Mouse (Mus musculus) ovary, postnatal 10 days (tissue): ENCODE results near the gene Slc35c1.

Experiments
- DNase-seq: peaks from one replicate; pipeline ENCODE4 v3.0.0; 2022; ENCODE audit warnings: low spot score

Slc35c1 gene

DNA sequence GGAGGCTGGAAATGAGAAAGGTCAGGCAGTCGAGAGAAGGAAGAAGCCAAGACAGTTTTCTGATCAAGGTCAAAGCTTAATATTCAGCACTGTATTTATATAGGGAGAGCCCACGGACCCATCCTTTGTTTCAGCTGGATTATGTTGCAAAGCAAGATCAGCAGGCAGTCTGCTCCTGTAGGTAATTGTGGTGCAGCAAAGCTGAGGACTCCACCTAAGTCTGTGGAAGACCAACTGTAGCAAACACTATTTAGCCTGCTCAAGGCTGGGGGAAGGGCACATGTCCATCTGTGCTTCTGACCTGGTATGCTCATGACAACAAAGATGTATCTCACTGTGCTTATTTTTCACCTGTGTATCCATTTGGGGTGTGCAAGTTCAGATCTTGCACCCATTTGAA is 15.4 kb upstream of the Slc35c1 start:
- no peak for DNase-seq

DNA sequence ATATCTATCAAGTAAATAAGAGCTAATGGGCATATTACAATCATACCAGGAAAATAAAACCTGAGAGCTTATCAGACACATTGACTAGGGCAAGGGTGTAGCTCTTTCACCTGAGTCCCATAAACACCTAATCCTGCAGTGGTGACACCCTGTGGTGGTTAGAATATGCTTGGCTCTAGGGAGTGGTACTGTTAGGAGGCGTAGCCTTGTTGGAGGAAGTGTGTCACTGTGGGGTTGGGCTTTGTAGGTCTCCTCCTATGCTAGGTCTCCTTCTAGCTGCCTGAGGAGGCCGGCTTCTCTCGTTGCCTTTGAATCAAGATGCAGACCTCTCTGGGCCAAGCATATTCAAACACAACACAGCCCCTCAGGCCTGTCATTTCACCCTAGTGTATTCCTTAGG is 14.6 kb upstream of the Slc35c1 start:
- no peak for DNase-seq

DNA sequence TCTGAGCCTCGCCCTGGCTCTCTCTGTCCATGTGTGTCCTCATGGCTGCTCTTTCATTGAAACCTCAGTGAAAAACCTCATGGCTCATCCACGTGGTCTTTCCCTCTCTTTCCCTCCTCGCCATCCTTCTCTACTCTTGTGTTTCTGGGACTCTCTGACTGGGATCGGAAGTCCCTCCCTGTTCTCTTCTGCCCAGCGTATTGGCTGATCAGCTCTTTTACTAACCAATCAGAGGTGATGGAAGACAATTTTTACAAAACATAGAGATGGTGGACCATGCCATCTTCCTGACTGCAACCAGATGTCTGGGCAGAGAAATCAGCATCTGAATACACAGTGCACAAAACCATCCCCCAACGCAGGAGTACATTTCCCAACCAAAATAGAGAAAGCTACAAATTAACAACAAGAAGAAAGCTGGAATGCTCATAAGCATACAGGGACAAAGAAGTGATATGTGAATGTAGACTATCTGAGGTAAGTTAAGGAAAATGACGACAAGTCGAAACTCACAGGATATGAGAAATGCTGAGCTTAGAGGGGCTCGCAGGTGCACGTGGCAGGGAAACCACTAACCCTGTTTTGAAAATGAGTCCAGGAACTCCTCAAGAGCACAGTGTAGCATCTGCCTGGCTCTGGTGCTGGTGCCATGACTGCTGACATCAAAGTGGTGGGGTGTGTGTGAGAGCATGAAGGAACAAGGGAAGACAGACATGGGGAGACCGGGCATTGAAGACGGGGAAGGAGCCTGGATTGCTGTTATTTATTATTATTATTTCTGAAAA is 11.7 kb upstream of the Slc35c1 start:
- no peak for DNase-seq

DNA sequence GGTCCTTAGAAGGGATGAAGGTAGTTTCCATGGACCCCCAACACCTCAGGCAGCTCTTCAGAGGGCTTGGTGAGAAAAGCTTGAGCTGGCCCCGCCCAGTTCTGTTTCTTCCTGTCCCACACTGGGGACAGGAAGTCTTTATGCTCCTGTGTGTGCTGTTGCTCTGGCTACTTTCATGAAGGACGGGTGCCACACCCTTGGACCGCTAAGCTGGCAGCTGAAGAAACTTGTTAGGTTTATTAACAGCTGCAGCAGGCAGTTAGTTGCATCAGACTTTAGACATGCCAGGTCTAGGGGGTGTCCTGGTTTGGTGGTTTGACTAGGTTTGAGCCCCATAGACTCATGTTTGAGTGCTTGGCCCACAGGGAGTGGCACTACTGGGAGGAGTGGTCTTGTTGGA is 4.4 kb upstream of the Slc35c1 start:
- DNase-seq, result no peak

DNA sequence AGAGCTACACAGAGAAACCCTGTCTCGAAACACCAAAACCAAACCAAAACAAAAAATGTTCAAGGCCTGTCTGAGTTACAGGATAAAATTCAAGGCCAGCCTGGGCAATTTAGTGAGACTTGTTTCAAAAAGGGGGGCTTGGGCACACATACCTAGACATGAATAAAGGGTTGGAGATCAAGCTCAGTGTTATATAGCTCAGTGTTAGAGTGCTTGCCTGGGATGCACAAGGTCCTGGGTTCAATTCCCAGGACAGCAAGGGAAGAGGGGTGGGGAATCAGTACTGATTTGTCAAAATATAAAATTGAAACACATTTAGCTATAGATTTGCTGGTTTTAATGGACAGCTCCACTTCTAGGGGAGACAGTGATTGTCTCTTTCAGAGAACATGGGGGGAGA is 877 bp upstream of the Slc35c1 start:
- no peak for DNase-seq

DNA sequence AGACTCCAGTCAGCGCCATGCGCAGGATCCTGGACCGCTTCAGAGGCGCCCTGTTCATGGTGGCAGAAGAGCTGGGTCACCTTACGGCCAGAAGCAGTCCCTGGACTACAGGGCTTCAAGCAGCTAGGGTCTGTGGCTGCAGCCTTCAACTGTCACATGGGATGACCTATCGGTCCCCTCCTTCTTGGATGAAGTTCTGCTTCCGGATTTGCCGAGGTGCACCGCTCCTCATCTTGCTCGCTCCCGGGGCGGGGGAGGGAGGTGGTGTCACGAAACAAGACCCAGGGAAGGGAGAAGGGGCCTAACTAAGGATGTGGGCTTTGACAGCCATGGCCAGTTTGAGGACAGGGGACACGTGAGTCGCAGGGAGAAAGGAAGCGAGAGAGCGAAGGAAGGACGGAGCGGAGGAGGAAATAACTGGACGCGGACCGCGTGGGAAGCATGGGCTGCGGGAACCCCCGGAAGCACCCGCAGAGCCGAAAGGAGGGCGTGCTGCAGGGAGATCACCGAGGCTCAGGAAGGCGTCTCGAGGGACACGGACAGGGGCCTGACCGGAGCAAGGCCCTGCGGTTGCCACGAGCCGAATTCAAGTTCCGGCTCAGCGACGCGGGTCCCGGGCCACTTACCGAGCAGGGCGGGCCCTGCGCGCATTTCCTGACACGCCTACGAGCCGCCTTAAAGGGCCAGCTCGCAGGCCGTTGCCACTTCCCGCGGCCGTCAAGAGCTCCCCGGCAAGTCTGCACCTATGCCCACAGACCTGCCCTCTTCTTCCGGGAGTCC is 1.0 kb downstream of the Slc35c1 start:
- peak; percentile 48 for DNase-seq

DNA sequence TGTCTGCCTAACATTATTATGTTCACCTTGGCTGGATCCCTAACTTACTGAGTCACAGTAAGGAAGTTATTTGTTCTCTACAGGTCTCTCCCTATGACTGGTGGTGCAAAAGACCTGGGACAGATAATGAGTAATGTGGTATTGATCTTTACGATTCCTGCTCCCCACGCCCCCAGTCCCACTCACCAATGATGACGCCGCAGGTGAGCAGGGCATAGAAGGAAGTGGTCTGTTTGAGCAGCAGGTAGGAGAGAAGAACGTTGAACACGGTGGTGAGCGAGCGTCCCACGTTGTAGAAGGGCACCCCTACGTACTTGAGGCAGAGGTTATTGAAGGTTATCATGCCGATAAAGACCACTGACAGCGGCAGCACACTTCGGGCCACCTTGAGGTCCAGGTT is 1.9 kb downstream of the Slc35c1 start:
- DNase-seq, result no peak

DNA sequence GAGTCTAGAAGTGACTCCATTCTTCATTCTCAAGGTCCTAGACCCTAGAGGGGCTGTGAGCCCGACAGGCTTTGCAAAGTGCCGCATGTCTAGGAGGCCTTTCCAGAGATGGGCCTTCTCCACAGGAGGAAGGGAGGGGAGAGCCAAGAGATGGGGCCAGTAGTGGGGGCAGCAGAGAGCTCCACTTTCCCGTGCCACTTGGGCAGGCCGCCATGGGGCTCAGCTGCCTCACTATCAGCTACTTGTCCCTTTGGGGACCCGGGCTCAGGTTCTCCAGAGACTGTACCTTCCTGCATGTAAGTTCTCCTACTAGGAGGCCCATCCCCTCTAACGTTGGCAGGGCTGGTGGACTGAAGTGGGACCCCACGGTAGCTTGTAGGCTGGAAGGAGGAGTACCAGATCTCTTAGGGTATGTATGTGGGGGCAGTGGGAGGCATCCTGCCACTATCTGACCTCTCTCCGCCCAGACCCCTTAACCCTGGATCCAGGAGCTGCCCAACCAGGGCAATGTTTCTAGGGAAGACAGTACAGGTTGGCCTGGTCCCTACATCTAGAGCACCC is 3.3 kb downstream of the Slc35c1 start:
- no peak for DNase-seq

DNA sequence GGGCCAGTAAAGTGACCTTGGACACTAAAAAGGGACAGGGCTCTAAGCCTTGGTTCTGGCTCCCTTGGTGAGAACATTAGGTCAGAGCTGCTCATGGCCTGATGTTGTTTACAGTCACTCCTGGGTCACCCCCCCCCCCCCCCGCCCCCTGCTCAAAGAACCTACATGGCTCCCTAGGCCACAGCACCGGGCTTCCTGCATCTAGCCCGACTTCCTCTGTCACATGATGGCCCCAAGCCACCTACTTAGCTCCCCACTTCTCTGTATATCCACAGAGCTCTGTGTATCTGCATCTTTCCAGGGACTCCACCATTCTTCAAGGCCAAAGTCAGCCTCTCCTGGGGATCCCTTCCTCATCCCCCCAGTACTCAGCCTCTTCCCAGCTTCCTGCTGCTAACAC is 4.6 kb downstream of the Slc35c1 start:
- no peak for DNase-seq

DNA sequence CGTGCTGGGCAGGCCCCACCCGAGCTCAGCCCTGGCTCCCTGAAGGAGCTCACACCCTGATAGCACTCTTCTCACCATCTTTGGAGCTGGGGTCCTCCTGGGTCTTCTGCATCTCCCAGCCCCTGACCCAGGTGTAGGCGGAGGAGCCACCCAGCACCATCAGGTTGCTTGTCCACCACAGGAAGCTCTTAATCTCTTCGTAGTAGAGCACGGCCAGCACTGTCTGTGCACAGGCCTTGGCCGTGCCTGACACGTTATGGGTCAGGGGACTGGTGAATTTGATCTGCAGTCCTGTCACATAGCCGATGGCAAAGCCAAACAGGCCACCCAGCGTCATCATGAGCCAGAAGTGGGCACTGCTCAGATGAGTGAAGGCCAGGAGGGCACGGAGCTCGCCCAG is 6.2 kb downstream of the Slc35c1 start:
- DNase-seq, result no peak

DNA sequence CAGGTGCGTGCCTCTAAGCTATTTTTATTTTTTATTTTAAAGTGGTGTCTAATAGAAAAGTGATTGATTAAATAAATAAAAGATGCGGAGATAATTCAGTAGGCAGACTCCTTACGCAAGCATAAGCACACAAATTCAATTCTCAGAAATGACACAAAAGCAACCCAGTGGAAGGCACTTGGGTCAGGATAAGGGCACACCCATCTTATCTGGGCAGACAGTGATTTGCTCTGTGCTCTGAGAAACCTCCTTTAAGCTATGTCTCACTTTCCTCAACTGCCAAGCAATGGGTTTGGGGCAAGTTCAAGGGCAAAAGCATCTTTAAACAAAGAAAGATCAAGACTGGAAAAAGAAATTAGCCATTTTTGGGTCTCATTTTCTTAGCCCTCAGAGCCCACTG is 9.2 kb downstream of the Slc35c1 start:
- no peak for DNase-seq

DNA sequence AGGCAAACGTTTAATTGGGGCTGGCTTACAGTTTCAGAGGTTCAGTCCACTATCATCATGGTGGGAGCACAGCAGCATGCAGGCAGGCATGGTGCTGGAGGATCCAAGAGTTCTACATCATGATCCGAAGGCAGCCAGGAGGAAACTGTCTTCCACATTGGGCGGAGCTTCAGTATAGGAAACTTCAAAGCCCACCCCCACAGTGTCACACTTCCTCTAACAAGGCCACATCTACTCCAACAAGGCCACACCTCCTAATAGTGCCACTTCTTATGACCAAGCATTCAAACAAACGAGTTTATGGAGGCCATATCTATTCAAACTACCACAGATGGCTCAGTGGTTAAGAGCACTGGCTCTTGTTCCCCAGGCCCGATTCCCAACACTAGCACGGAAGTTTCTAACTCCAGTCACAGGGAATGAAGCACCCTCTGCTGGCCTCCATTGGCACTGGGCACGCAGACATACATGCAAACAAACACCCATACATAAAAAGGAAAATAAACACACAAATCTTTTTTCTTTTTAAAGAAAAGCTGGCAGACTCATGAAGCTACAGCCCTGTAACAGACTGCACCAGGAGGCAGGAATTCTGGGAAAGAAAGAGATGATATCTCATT is 13.1 kb downstream of the Slc35c1 start:
- no peak for DNase-seq

DNA sequence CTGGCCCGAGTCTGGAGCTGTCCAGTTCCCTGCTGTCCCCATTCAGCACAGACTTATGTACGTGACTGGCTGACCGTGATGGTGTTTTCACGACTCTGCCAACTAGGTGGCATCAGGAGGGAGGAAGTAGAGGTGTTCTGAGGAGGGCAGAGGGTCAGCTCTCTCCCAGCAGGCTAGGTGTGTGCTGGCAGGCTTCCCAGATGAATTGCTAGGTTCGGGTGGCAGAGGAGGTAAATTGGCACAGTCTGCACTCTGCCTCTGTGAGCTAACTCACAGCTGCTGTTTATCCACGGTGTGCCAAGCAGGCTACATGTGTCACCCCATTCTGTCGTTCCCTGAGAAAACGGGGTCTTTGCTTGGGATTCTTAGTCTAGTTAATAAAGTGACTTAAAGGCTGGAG is 13.7 kb downstream of the Slc35c1 start:
- no peak for DNase-seq

DNA sequence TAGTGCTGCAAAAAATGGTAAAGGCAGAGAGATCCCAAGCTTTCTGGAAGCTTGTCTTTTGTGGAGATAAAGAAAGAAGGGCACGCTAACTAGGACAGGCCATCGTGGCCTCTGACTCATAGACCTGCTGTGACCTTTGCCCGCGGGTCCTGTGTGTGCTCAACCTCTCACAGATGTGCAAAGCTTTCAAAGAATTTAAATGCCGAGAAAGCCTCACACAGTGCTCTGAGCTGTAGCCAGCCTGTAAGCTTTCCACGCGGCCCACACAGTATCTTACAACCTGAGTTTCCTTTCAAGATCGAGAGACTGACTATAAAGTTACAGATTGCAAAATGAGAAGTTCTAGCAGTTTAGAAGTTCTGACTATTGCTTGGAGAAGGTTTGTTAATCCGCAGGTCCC is 14.4 kb downstream of the Slc35c1 start:
- DNase-seq, result no peak

DNA sequence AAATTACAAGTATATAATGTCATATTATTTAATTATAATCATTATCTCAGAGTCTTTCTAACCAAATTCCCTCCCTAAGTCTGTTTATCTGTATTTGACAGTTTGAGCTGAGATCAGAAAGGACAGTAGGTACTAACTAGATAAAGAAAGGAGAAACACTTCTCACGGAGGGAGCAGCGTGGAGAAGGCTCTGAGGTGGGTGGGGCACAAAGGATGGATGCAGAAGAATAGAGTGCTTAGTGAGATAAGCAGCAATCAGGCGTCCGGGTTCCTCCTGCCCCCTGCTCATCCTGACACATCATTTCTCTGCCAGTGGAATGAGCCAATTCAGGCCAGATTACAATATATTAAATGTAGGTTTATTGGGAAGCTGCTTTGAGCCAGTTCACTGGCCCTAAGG is 16.0 kb downstream of the Slc35c1 start:
- no peak for DNase-seq

DNA sequence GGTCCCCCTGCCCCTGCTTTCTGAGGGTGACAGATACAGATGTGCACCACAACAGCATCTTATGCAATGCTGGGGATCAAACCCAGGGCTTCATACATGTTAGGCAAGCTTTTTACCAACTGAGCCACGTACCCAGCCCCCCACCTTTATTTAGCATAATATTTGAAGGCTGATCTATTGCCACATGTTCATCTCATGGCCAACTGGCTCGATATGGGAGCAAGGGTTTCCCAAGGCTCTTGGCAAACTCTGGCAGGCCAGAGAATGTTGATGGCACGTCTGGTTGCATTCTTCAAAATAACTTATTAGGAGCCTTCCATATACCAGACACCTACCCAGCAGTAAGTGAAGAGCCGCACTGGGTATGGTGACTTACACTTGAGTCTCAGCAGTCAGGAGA is 17.0 kb downstream of the Slc35c1 start:
- DNase-seq, result no peak

DNA sequence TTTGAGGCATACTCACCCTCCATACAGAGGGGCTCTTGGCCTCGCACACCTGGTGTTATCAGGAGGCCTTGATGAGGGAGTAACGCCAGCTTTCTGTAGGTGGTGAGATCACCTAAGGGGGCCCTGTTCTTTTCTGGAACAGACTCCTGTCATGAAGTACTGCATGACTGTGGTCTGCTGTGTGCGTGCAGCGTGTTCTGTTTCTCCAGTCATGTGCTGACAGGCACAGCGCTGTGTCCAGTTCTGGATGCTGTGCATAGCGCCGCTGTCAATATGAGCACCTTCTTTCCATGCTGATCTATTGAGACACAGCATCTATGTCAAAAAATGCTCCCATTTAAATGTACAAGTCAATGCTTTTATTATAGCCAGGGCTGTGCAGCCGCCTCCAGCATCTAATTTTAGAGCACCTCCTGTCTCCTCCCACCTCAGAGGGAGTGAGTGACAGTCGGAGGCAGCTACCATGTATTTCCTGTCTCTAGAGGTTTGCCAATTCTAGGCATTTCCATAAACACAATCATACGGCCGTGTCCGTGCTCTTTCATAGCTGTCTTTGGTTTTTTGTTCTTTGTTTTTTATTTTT is 17.8 kb downstream of the Slc35c1 start:
- DNase-seq, result no peak

DNA sequence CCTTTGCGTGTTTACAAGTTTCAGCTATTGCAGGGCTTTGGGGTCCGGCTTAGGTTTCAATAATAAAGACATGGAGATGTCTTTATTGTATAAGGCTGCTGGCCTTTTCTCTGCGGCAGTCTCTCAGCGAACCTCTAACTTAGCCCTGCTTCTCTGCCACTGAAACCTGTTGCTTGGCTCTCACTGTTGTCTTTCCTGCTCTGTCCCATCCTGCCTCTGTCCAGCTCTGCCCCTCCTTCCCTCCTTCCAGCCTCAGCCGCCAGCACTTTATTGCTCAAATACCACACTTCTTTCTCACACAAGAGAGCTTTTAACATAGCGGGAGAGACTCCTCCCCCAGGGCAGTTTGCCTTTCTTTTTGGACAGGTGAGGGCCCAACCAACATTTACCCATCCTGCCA is 19.9 kb downstream of the Slc35c1 start:
- no peak for DNase-seq

DNA sequence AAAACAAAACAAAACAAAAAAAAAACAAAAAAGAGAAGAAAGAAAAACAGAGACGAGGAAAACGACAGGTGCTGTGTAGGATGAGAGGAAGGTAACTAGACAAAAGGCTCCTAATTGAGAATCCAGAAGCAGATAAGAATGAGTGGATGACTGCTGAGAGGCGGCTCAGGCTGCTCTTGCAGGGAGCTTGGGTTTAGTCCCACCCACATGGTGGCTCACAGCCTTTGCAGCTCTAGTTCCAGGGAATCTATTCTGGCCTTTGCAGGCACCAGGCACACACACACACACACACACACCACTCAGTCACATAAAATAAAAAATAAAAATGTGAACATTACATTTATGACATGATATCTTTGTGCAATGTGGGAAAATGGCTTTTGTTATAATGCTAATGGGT is 21.8 kb downstream of the Slc35c1 start:
- no peak for DNase-seq

DNA sequence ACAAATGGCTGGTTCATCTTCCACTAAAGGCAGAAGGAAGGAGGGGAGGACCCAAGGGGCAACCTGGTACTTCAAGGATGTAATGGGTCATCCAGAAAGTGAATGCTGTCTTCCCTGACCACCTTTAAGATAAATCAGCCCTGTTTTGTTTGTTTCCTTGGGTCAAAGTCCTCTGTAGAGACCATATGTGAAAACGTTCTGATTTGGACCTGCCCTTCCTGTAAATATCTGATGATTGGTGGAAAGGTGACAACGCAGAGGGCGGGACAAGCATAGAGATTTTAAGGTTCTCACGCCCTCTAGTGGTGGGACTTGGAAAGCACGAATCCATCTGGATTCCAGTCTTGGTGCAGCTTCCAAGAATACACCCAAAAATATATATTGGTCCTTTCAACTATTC is 22.5 kb downstream of the Slc35c1 start:
- no peak for DNase-seq

DNA sequence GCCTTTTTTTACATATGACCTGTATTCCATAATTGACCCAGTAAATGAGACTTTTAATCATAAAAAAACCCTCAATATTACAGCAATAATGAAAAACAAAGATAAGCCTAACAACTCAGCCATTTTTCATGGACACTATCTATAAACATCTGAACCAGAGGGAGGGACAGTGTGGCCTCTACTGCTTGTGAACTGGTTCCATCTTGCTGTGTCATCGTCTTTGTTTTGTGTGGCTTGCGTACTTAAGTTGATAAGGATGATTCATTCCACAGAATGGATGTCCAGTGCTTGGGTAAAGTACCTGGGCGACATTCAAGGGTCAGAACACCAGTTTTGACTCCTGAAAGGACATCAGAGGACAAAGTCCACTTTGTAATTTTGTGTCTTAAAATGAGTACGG is 23.0 kb downstream of the Slc35c1 start:
- no peak for DNase-seq

DNA sequence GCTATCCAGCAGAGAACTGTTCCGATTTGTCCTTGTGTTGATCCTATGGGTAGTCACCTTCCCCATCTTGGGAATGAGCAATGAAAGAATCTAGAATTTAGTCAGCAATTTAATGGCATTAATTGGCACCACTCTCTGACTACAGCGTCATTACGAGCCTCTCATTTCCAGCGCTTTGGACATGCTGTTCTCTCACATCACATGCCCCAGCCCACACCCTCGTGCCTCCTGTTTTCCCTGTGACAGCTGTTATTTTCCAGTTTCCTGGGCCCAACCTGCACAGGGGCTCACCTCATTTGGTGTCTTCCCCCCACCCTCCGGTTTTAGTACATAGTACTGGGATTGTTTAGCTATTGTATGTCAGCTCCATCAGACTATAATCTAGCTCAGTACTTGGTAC is 25.3 kb downstream of the Slc35c1 start:
- DNase-seq, result no peak

DNA sequence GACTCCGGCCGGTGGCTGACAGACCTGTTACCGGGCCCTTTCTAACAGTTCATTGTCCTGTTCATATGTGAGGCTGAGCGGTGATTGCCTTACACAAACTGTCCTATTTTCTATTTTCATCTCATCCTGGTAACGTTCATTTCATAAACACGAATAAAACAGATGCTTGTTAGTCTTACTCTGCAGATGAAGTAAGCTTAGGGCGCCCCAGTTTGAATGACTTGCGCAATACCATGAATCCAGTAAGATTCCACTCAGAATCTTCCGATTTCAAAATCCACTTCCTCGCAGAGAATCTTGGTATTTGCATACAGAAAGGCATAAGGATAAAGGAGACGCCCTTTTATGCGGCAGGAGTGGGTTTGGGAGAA is 26.0 kb downstream of the Slc35c1 start:
- no peak for DNase-seq
